Mouse (Mus musculus) ovary, postnatal 10 days (tissue): ENCODE data around the gene Tmem219.

Source experiments
- DNase-seq: peaks from one replicate; pipeline ENCODE4 v3.0.0; 2022; ENCODE audit warnings: low spot score

Gene Tmem219

DNA sequence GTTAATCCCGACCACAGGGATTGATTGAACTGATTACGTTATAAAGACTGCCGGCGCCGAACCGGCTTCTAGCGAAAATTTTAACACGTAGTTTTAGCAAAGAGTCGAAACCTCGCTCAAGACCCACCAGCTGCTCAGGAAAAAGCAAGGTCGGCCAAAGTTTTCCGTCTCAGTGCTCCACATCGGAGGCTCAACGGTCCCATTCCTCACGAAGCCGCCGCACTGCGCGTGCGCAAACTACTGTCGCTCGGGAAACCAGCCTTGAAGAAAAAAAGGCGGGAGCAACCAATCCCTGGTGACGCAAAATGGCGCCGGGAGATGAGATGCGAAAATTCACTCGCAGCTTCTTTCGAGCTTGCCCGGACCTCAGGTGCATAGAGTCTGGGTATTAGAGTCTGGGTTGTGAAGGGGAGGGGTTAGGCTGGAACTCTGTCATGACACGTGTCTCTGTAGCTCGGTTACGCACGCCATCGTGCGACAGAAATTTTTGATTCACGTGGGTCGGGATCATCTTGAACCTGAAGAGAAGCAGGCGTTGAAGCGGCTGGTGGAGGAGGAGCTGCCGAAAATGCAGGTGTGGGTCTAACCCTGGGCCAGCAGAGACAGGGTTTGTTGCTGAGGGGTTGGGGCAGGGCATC is 60.5 kb downstream of the Tmem219 start, which contains the start of gene Ino80e:
Gene Ino80e (minus strand): TSS at position 231 of the 638 bp plus-strand sequence.
- peak; percentile 93 for DNase-seq

GRCm38 (mm10) chr7:126861429-126862130 is 61.1 kb downstream of the Tmem219 start, which contains the start of gene Hirip3:
TSS of gene Hirip3 (plus strand) at chr7:126861972.
- DNase-seq, result peak; percentile 86

DNA sequence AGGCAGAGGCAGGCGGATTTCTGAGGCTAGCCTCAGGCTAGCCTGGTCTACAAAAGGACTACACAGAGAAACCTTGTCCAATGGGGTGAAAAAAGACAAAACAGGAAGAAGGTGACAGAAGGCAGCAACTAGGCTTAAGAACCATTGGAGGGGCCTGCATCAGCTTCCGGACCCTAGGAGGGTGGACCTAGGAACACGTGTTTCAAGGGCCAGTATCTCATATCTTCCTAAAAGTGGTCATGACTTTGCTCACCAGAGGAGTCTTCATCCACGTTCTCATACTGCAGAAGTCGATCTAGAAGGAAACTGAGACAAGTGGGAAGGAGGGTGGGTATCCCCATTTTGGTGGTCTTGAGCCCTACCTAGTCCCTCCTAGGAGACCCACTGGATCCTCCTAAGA is 61.7 kb downstream of the Tmem219 start:
- no peak for DNase-seq

GRCm38 (mm10) chr7:126856741-126857420 is 65.8 kb downstream of the Tmem219 start:
- DNase-seq, result no peak

GRCm38 (mm10) chr7:126855641-126856040 is 67.1 kb downstream of the Tmem219 start:
- DNase-seq, result no peak

DNA sequence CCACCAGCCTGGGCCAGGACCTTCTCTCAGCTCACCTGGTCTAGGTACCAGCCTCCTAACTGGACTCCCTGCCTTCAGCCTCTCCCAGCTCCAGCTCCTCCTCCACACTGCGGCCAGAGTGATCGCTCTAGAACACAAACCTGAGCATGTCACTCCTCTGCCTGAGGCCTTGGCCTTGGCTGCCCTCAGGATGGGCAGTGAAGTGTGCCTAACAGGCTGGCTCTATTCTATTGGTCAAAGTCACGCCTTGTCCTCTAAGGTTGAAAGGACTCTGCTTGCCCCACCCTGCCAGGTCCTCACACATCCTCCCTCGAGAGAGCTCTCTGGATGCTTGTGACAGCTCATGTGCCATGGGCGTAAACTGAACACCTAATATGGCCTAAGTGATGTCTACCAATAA is 69.3 kb downstream of the Tmem219 start:
- DNase-seq, result no peak

- no peak for DNase-seq
Observed at GRCm38 (mm10) chr7:126851192-126851591, 71.5 kb downstream of the Tmem219 start.

DNA sequence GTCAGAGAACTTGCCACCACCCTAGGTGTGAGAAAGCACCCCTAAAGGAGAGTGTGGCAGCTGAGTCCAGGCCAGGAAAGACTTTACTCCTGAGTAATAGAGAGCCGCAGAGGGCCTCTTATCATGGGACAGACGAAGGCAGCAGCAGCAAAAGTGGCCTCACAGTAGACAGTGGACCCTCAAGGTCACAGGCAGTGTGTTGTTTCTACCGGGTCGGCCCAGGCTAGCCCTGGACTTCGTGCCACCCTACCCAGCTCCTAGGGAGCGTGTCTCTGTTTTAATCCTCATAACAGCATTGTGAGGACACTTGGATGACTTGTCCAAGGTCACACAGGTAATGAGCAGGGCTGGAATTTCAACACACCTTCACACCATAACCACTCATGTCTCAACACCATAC is 72.6 kb downstream of the Tmem219 start:
- no peak for DNase-seq

GRCm38 (mm10) chr7:126848794-126849193 is 73.9 kb downstream of the Tmem219 start:
- no peak for DNase-seq

DNA sequence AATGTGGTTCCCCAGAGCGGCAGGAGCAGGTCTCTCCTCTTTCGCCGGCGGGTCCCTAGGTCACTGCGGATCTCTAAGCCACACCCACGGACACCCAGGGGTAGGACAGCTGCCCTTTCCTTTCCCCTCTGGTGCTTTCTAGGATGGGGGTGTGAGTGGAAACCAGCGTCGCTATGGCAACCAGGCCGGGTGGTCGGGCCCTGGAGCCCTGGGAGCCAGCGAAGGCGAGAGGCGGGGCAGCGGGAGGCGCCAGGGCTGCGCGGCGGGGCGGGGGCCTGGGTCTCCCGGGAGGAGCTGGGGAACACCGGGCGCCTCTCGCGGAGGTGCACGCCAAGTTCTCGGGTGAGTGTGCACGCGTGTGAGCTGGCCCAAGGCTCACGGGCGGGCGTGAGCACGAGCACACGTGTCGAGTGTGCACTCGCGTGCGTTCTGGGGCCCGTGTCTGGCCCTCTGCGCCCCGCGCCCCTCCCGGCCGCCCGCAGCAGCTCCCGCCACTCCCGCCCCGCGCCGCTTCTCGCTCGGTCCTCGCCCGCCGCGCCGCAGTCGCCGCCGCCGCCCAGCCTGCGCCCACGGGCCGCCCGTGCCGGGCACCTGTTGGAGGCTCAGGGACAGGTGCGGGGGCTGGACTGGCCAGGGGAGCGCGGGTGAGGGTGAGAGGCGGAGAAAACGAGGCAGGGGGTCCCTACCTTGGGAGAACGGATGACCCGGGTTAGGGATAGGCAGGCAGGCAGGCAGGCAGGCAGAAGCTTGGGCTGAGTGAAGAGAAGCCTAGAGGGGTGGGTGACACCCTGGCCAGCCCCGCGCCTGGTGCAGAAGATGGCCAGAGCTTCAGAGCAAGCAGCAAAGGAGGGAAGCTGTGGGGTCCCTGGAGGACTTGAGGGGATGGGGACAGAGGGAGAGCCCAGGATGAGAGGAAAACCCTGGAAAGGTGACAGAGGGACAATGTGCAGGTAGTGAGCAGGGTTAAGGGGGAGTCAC is 75.0 kb downstream of the Tmem219 start:
- no peak for DNase-seq

DNA sequence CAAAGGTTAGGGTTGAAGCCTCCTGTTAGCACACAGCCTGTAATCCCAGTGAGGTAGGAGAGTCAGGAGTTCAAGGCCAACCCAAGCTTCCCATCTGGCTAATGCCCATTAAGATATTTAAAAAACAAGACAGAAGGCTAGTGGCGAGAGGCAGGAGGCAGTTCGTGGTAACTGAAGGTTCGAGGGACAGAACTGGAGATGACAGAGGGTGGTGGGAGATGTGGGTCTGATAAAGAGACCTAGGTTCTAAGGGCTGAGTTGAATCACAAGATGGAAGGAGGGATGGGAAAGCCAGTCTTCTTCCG is 75.6 kb downstream of the Tmem219 start, which contains the start of gene Doc2a:
Gene Doc2a (plus strand): TSS at position 301 of the 305 bp plus-strand sequence.
- DNase-seq, result no peak

- DNase-seq, result no peak
Observed at GRCm38 (mm10) chr7:126845516-126845915, 77.2 kb downstream of the Tmem219 start.

- no peak for DNase-seq
Observed at GRCm38 (mm10) chr7:126843276-126843675, 79.4 kb downstream of the Tmem219 start.
